Mouse (Mus musculus): Measurements from ENCODE around the gene Tpcn1. TPM values are rescaled to one million over a fixed set of nuclear protein-coding genes. Genes with fewer than 3 reads are reported as not detected.

Gene Tpcn1
- polyA plus RNA-seq, 1 experiment from 2014 or later: 14.8 TPM

Other genes starting within 250 kb of the Tpcn1 start
- 27.6 and 28.1 TPM in 2 replicates for gene Lhx5, start 157.0 kb downstream of the Tpcn1 start, polyA plus RNA-seq (2014; fragmentation: Nextera tagmentation; extraction: Ambion mirVana)
- gene Sdsl, start 115.9 kb downstream of the Tpcn1 start, polyA plus RNA-seq (2014; fragmentation: Nextera tagmentation; extraction: Ambion mirVana): 5.8 and 8.3 TPM in 2 replicates
- 0.29 TPM in 1 of 2 replicates, not detected in the other for gene Sds, start 112.1 kb downstream of the Tpcn1 start, polyA plus RNA-seq (2014; fragmentation: Nextera tagmentation; extraction: Ambion mirVana)
- 30.8 and 30.9 TPM in 2 replicates for gene Plbd2, start 85.0 kb downstream of the Tpcn1 start, polyA plus RNA-seq (2014; fragmentation: Nextera tagmentation; extraction: Ambion mirVana)
- gene Slc8b1, start 77.5 kb downstream of the Tpcn1 start, polyA plus RNA-seq (2014; fragmentation: Nextera tagmentation; extraction: Ambion mirVana): 0.95 and 2.1 TPM in 2 replicates
- 0.62 and 1.3 TPM in 2 replicates for gene Iqcd, start 343 bp upstream of the Tpcn1 start, polyA plus RNA-seq (2014; fragmentation: Nextera tagmentation; extraction: Ambion mirVana)
- 21.6 and 26.5 TPM in 2 replicates for gene Rita1, start 23.9 kb upstream of the Tpcn1 start, polyA plus RNA-seq (2014; fragmentation: Nextera tagmentation; extraction: Ambion mirVana)
- gene Ddx54, start 24.1 kb upstream of the Tpcn1 start, polyA plus RNA-seq (2014; fragmentation: Nextera tagmentation; extraction: Ambion mirVana): 23.2 and 27.7 TPM in 2 replicates
- 0.46 TPM in 1 of 2 replicates, not detected in the other for gene Cfap73, start 45.6 kb upstream of the Tpcn1 start, polyA plus RNA-seq (2014; fragmentation: Nextera tagmentation; extraction: Ambion mirVana)
- 0.13 and 0.33 TPM in 2 replicates for gene Rasal1, start 60.1 kb upstream of the Tpcn1 start, polyA plus RNA-seq (2014; fragmentation: Nextera tagmentation; extraction: Ambion mirVana)
- 44.2 and 50.7 TPM in 2 replicates for gene Dtx1, start 123.3 kb upstream of the Tpcn1 start, polyA plus RNA-seq (2014; fragmentation: Nextera tagmentation; extraction: Ambion mirVana)
- 0.22 TPM in 1 of 2 replicates, not detected in the other for gene Oas2, start 161.2 kb upstream of the Tpcn1 start, polyA plus RNA-seq (2014; fragmentation: Nextera tagmentation; extraction: Ambion mirVana)
- 0.42 and 0.48 TPM in 2 replicates for gene Oas3, start 189.0 kb upstream of the Tpcn1 start, polyA plus RNA-seq (2014; fragmentation: Nextera tagmentation; extraction: Ambion mirVana)
- 0.19 TPM in 1 of 2 replicates, not detected in the other for gene Oas1e, start 206.9 kb upstream of the Tpcn1 start, polyA plus RNA-seq (2014; fragmentation: Nextera tagmentation; extraction: Ambion mirVana)
- 0.41 and 0.43 TPM in 2 replicates for gene Oas1c, start 223.8 kb upstream of the Tpcn1 start, polyA plus RNA-seq (2014; fragmentation: Nextera tagmentation; extraction: Ambion mirVana)

Data from neural tube, embryonic 14.5 days (tissue).